Mouse (Mus musculus) ES-Bruce4 (cell line): ENCODE measurements around the gene Stk36.

Experiments
- CTCF ChIP-seq: IDR thresholded peaks from one replicate; pipeline ENCODE4 v1.8.1; 2011; ENCODE audit warnings: low read depth, low read length
- POLR2A ChIP-seq: IDR thresholded peaks from one replicate; pipeline ENCODE4 v1.8.1; 2011; ENCODE audit warnings: low read length; ENCODE audit not compliant: insufficient read depth

DNA sequence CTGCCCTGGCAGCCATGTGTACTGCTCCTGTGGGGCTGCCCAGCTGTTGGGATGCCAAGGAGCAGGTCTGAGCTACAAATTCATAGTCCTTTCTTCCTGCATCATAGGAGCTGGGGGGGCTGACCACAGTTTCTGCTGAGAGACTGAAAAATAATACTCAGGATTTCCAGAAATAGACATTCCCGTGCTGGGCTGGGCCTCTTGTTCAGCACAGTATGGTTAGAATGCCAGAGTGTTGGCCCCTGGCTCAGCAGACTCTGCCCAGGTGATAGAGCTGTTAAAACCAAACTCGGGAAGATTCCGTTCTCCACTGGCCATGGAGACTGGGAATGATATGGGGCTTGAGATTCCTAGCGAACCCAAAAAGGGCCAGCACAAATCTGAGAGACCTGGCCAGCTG lies 24.8 kb downstream of the Stk36 start:
- TF ChIP-seq CTCF (no peak), POLR2A (no peak)
